Mouse (Mus musculus) MEL (cell line): ENCODE measurements around the gene Alox5ap. TPM values are rescaled to one million over a fixed set of nuclear protein-coding genes. Genes with fewer than 3 reads are reported as not detected.

Experiments used
- DNase-seq: peaks from one replicate; pipeline ENCODE4 v3.0.0; 2011; ENCODE audit warnings: low read depth, low spot score
- H3K27ac ChIP-seq: 2 replicates; pipeline ENCODE4 v1.5.1; 2012; ENCODE audit warnings: low read depth, mild to moderate bottlenecking, control low read depth, low read length, moderate library complexity; ENCODE audit not compliant: control insufficient read depth
- H3K27me3 ChIP-seq, 2 experiments: fragments of 150-350 bp in 1 of 2; sonication (generic) in 1 of 2; 2 replicates each; pipeline ENCODE4 v1.6.1; 2012; ENCODE audit warnings: low read length in 2 of 2, mild to moderate bottlenecking in 2 of 2, improper control_type of control experiment in 1 of 2, moderate library complexity in 1 of 2; ENCODE audit not compliant: insufficient read depth in 2 of 2, control insufficient read depth in 1 of 2
- H3K36me3 ChIP-seq, 2 experiments: 2 replicates each; pipeline ENCODE4 v1.6.1; 2012 to 2014; ENCODE audit warnings: low read length in 2 of 2, improper control_type of control experiment in 1 of 2, inconsistent platforms in 1 of 2, mild to moderate bottlenecking in 1 of 2; ENCODE audit not compliant: insufficient read depth in 2 of 2, control insufficient read depth in 1 of 2
- H3K4me1 ChIP-seq, 2 experiments: fragments of 150-350 bp in 1 of 2; sonication (generic) in 1 of 2; 2 replicates each; pipeline ENCODE4 v1.6.1; 2012; ENCODE audit warnings: low read length in 2 of 2, improper control_type of control experiment in 1 of 2, mild to moderate bottlenecking in 1 of 2; ENCODE audit not compliant: insufficient read depth in 2 of 2, control insufficient read depth in 1 of 2
- H3K4me3 ChIP-seq, 2 experiments: fragments of 150-350 bp in 1 of 2; sonication (generic) in 1 of 2; 2 replicates each; pipeline ENCODE4 v1.5.1; 2012; ENCODE audit warnings: low read depth in 2 of 2, low read length in 2 of 2, mild to moderate bottlenecking in 2 of 2, moderate library complexity in 2 of 2, control low read depth in 1 of 2, improper control_type of control experiment in 1 of 2; ENCODE audit not compliant: control insufficient read depth in 1 of 2, insufficient read depth in 1 of 2
- H3K79me2 ChIP-seq: 2 replicates; pipeline ENCODE4 v1.6.1; 2012; ENCODE audit warnings: mild to moderate bottlenecking, low read length, moderate library complexity; ENCODE audit not compliant: control insufficient read depth, poor library complexity, insufficient read depth
- H3K9ac ChIP-seq: 2 replicates; pipeline ENCODE4 v1.6.1; 2012; ENCODE audit warnings: low read depth, mild to moderate bottlenecking, control low read depth, low read length, moderate library complexity; ENCODE audit not compliant: control insufficient read depth, poor library complexity, severe bottlenecking
- H3K9me3 ChIP-seq: fragments of 150-350 bp; sonication (generic); replicated peaks from 2 replicates; pipeline ENCODE4 v1.6.1; 2012; ENCODE audit warnings: mild to moderate bottlenecking, low read length, improper control_type of control experiment, moderate library complexity; ENCODE audit not compliant: insufficient read depth
- CHD1 ChIP-seq: IDR thresholded peaks from 2 replicates; pipeline ENCODE4 v1.6.1; 2012; ENCODE audit warnings: low read depth, mild to moderate bottlenecking, inconsistent platforms, low read length, improper control_type of control experiment
- CTCF ChIP-seq, 3 experiments: IDR thresholded peaks in 2 of 3; conservative IDR thresholded peaks in 1 of 3; 2 replicates each; pipeline ENCODE4 v1.5.1; 2011 to 2012; ENCODE audit warnings: low read length in 3 of 3, low read depth in 2 of 3, mild to moderate bottlenecking in 2 of 3, improper control_type of control experiment in 1 of 3, inconsistent platforms in 1 of 3, mixed read lengths in 1 of 3, moderate library complexity in 1 of 3; ENCODE audit not compliant: control insufficient read depth in 1 of 3, insufficient read depth in 1 of 3, poor library complexity in 1 of 3, severe bottlenecking in 1 of 3
- ELF1 ChIP-seq: IDR thresholded peaks from 2 replicates; pipeline ENCODE4 v1.6.1; 2014; ENCODE audit warnings: low read depth, mild to moderate bottlenecking, inconsistent platforms, low read length, improper control_type of control experiment, moderate library complexity
- EP300 ChIP-seq, 2 experiments: IDR thresholded peaks; 2 replicates each; pipeline ENCODE4 v1.6.1; 2011; ENCODE audit warnings: improper control_type of control experiment in 2 of 2, low read length in 2 of 2, low read depth in 1 of 2, mild to moderate bottlenecking in 1 of 2
- ETS1 ChIP-seq: IDR thresholded peaks from 2 replicates; pipeline ENCODE4 v1.6.1; 2012; ENCODE audit warnings: low read depth, mild to moderate bottlenecking, inconsistent platforms, low read length, improper control_type of control experiment, moderate library complexity
- HCFC1 ChIP-seq: IDR thresholded peaks from 2 replicates; pipeline ENCODE4 v1.6.1; 2012; ENCODE audit warnings: low read depth, mild to moderate bottlenecking, inconsistent platforms, low read length, improper control_type of control experiment, moderate library complexity
- KAT2A ChIP-seq: conservative IDR thresholded peaks from 2 replicates; pipeline ENCODE4 v1.6.1; 2012; ENCODE audit warnings: low read depth, low read length, improper control_type of control experiment, inconsistent platforms
- MAFK ChIP-seq: IDR thresholded peaks from 2 replicates; pipeline ENCODE4 v1.6.1; 2011; ENCODE audit warnings: low read depth, mild to moderate bottlenecking, low read length, improper control_type of control experiment, borderline replicate concordance
- MAX ChIP-seq: IDR thresholded peaks from 2 replicates; pipeline ENCODE4 v1.6.1; 2011; ENCODE audit warnings: low read length, improper control_type of control experiment
- MXI1 ChIP-seq: IDR thresholded peaks from 2 replicates; pipeline ENCODE4 v1.6.1; 2011; ENCODE audit warnings: mild to moderate bottlenecking, low read depth, low read length, improper control_type of control experiment
- MYB ChIP-seq: IDR thresholded peaks from 2 replicates; pipeline ENCODE4 v1.6.1; 2011; ENCODE audit warnings: mild to moderate bottlenecking, low read depth, low read length, improper control_type of control experiment
- NRF1 ChIP-seq: IDR thresholded peaks from 2 replicates; pipeline ENCODE4 v1.6.1; 2014; ENCODE audit warnings: low read depth, mild to moderate bottlenecking, inconsistent platforms, low read length, improper control_type of control experiment, moderate library complexity; ENCODE audit not compliant: poor library complexity, insufficient read depth, severe bottlenecking
- POLR2AphosphoS2 ChIP-seq: IDR thresholded peaks from 2 replicates; pipeline ENCODE4 v1.6.1; 2011; ENCODE audit warnings: low read length, improper control_type of control experiment
- POLR2AphosphoS5 ChIP-seq: IDR thresholded peaks from 2 replicates; pipeline ENCODE4 v1.6.1; 2012; ENCODE audit warnings: low read depth, borderline replicate concordance, mild to moderate bottlenecking, inconsistent platforms, low read length, moderate library complexity, mixed read lengths
- RCOR1 ChIP-seq: IDR thresholded peaks from 2 replicates; pipeline ENCODE4 v1.6.1; 2012; ENCODE audit warnings: low read depth, mild to moderate bottlenecking, inconsistent platforms, low read length, improper control_type of control experiment
- SIN3A ChIP-seq: IDR thresholded peaks from 2 replicates; pipeline ENCODE4 v1.6.1; 2012; ENCODE audit warnings: low read length, improper control_type of control experiment, inconsistent platforms
- SMC3 ChIP-seq: IDR thresholded peaks from 2 replicates; pipeline ENCODE4 v1.6.1; 2011; ENCODE audit warnings: low read depth, low read length, improper control_type of control experiment
- TAL1 ChIP-seq: IDR thresholded peaks from 2 replicates; pipeline ENCODE4 v1.6.1; 2012; ENCODE audit warnings: mild to moderate bottlenecking, inconsistent platforms, low read length, moderate library complexity, mixed read lengths
- TCF12 ChIP-seq: IDR thresholded peaks from 2 replicates; pipeline ENCODE4 v1.6.1; 2014; ENCODE audit warnings: low read depth, mild to moderate bottlenecking, inconsistent platforms, low read length, improper control_type of control experiment, moderate library complexity
- UBTF ChIP-seq: IDR thresholded peaks from 2 replicates; pipeline ENCODE4 v1.6.1; 2012; ENCODE audit warnings: low read depth, mild to moderate bottlenecking, inconsistent platforms, low read length, improper control_type of control experiment, moderate library complexity, borderline replicate concordance; ENCODE audit not compliant: insufficient read depth
- ZNF384 ChIP-seq: IDR thresholded peaks from 2 replicates; pipeline ENCODE4 v1.6.1; 2012; ENCODE audit warnings: low read depth, mild to moderate bottlenecking, inconsistent platforms, low read length, improper control_type of control experiment
- polyA plus RNA-seq, 2 experiments: library from polyadenylated mRNA; stranded (reverse) in 1 of 2; unstranded in 1 of 2; fragments of >175 nt in 1 of 2; fragments of >200 nt in 1 of 2; gene quantifications; 2 replicates each; pipeline versions ENCODE4 v1.2.1 to v1.2.4; 2012; ENCODE audit warnings: low replicate concordance in 2 of 2, low read depth in 1 of 2; ENCODE audit not compliant: insufficient read length in 2 of 2, insufficient read depth in 1 of 2, missing spikeins in 1 of 2
- total RNA-seq: library from RNA; depleted of rRNA; stranded (reverse); fragments of 300-350 nt; gene quantifications from 2 replicates; pipeline ENCODE4 v1.2.3, GENCODE M21; 2012

Alox5ap gene
- total and polyA plus RNA-seq, 3 experiments, result 56.4 to 157 TPM; not detected in 1

DNA sequence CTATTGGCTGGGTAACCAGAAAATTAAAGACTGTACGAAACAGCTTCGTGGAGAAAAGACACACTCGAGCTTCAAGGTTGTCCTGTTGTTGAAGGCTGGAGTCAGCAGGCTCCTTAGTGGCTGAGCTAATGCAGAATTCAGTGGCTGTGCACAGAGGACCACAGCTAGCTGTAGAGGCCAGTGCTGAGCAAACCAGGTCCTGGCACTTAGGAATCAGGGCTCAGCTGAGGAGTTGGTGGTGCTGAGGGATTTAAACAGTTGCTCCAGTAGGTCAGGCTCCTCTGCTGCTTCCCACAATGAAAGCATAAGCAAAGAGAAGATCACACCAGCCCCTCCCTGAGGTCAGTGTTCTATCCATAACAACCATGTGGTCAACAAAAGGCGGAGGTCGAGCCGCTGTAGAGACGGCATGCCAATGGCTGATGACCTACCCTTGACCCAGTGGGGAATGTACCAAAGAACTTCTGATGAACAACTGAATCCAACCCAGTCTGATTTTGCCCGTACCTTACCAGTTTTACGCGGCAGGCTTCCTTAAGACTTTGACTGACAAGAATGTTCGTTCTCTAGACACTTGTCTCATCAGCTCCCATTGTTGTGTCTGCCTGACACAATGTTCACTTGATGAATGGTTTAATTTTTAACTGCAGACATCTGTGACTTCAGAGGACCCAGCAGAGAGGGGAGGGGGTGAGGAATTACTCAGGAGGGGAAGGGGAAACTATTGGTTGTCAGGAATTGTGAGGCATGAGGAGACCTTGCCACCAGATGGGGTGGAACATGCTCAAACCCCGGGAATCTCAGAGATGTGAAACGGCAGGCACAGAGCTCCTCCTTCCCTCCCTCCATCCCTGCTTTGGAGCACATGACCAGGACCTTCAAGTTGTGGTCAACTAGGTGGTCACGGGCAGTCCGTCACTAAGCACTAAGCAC lies 57.6 kb downstream of the Alox5ap start:
- Histone ChIP-seq H3K36me3 (no peaks in the 10 kb centered on the region), H3K27me3 (peaks cover 0 to 3% of the 10 kb centered on the region in 2 experiments; a peak in 2 of 4 replicates), H3K79me2 (no peaks in the 10 kb centered on the region), H3K4me3 (no peak overlapping the region), H3K27ac (no peak overlapping the region), H3K9ac (no peak overlapping the region), H3K9me3 (no peaks in the 10 kb centered on the region), H3K4me1 (no peaks in the 10 kb centered on the region)
- no peak for DNase-seq
- no peak for TF ChIP-seq TCF12
- no peak for TF ChIP-seq MYB
- no peak for TF ChIP-seq MXI1
- no peak for TF ChIP-seq HCFC1
- TF ChIP-seq EP300 (IDR thresholded peaks at IDR 0.05; ENCODE audit: low read depth in 1 of 2, low read length in 2 of 2), result no peak
- TF ChIP-seq MAFK, result no peak
- no peak for TF ChIP-seq NRF1
- TF ChIP-seq UBTF, result no peak
- no peak for TF ChIP-seq SMC3
- no peak for TF ChIP-seq ELF1
- TF ChIP-seq RCOR1, result no peak

DNA sequence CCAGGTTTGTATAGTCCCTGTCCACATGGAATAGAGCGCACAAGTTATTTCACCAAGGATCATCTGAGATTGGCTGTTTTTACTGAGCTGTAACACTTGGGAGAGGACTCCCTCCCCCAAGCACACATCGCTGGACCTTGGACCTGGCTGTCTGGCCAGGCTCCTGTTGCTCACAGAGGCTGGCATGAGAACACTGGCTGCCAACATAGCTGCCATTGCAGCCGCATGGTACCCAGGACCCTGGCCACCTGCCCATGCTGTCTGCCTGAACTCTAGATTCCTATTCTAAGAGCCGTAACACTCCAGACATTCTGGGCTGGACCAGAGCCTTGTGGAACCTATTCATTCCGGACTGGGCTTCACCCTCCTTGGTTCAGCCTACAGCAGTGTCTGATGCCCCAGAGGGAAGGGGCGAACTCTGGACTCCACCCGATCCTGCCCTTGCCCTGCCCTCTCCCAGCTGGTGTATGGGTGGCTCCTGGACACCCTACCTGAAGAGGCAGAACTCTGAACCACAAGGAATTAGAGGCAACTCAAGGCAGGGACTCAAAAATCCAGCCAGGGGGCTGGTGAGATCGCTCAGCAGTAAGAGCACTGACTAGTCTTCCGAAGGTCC lies 58.5 kb downstream of the Alox5ap start:
- Histone ChIP-seq H3K27ac (no peak overlapping the region), H3K36me3 (no peaks in the 10 kb centered on the region), H3K4me1 (no peaks in the 10 kb centered on the region), H3K4me3 (no peak overlapping the region), H3K27me3 (peaks cover 2 to 4% of the 10 kb centered on the region in 2 experiments; a peak in 3 of 4 replicates), H3K9me3 (no peaks in the 10 kb centered on the region), H3K79me2 (no peaks in the 10 kb centered on the region), H3K9ac (no peak overlapping the region)
- TF ChIP-seq SIN3A (no peak), MAFK (no peak), POLR2AphosphoS5 (no peak), MAX (no peak), TAL1 (no peak), ETS1 (no peak), SMC3 (no peak; the same call in 1 of the 2 replicates), KAT2A (no peak), CTCF (IDR thresholded peaks at IDR 0.05 in 2 of 3, conservative IDR thresholded peaks at IDR 0.05 in 1 of 3; ENCODE audit: control insufficient read depth in 1 of 3, insufficient read depth in 1 of 3, low read depth in 2 of 3, low read length in 3 of 3, poor library complexity in 1 of 3, severe bottlenecking in 1 of 3) (no peak), MYB (no peak), CHD1 (no peak), MXI1 (no peak), ZNF384 (no peak), POLR2AphosphoS2 (no peak), EP300 (IDR thresholded peaks at IDR 0.05; ENCODE audit: low read depth in 1 of 2, low read length in 2 of 2) (no peak)
- DNase-seq, result no peak
